Mouse (Mus musculus) midbrain, postnatal 0 days (tissue): ENCODE measurements around the gene Fbxl8. TPM values are rescaled to one million over a fixed set of nuclear protein-coding genes. Genes with fewer than 3 reads are reported as not detected.

Source experiments
- ATAC-seq: fragments of 200-750 bp; cut with Nextera tagmentation; 2 replicates; pipeline ENCODE4 v1.8.0; 2017; ENCODE audit warnings: moderate number of reproducible peaks, mild to moderate bottlenecking, moderate TSS enrichment, moderate library complexity; ENCODE audit not compliant: low FRiP score
- DNase-seq: peaks from one replicate; pipeline ENCODE4 v3.0.0-alpha.2; 2015; ENCODE audit warnings: low spot score
- H3K27ac ChIP-seq: fragments of 300-500 bp; sonication (generic); 2 replicates; pipeline ENCODE4 v1.5.1; 2014; ENCODE audit warnings: low read depth, mild to moderate bottlenecking, low read length, mixed read lengths
- H3K27me3 ChIP-seq: fragments of 300-500 bp; sonication (generic); 2 replicates; pipeline ENCODE4 v1.6.1; 2014; ENCODE audit warnings: low read length, control low read depth, mixed read lengths; ENCODE audit not compliant: insufficient read depth
- H3K36me3 ChIP-seq: fragments of 300-500 bp; sonication (generic); 2 replicates; pipeline ENCODE4 v1.6.1; 2014; ENCODE audit warnings: low read length, control low read depth, mixed read lengths; ENCODE audit not compliant: insufficient read depth
- H3K4me1 ChIP-seq: fragments of 300-500 bp; sonication (generic); 2 replicates; pipeline ENCODE4 v1.6.1; 2014; ENCODE audit warnings: mild to moderate bottlenecking, control low read depth, antibody characterized with exemption, low read length, mixed read lengths; ENCODE audit not compliant: insufficient read depth
- H3K4me2 ChIP-seq: fragments of 300-500 bp; sonication (generic); 2 replicates; pipeline ENCODE4 v1.6.1; 2014; ENCODE audit warnings: low read depth, mild to moderate bottlenecking, low read length, mixed read lengths; ENCODE audit not compliant: poor library complexity, severe bottlenecking
- H3K4me3 ChIP-seq: fragments of 300-500 bp; sonication (generic); 2 replicates; pipeline ENCODE4 v1.5.1; 2014; ENCODE audit warnings: low read depth, mild to moderate bottlenecking, low read length, moderate library complexity
- H3K9ac ChIP-seq: fragments of 300-500 bp; sonication (generic); replicated peaks from 2 replicates; pipeline ENCODE4 v1.6.1; 2014; ENCODE audit warnings: mild to moderate bottlenecking, low read length, moderate library complexity, mixed read lengths; ENCODE audit not compliant: poor library complexity, severe bottlenecking
- H3K9me3 ChIP-seq: fragments of 300-500 bp; sonication (generic); 2 replicates; pipeline ENCODE4 v1.6.1; 2016; ENCODE audit warnings: low read length, control low read depth
- CTCF ChIP-seq: IDR thresholded peaks from 2 replicates; pipeline ENCODE4 v1.5.1; 2016; ENCODE audit warnings: antibody characterized with exemption, mild to moderate bottlenecking
- WGBS: fragments of 180-500 bp; shearing (Covaris S2); extraction: QIAGEN DNeasy Blood & Tissue Kit; methylation state at CpG from one replicate; pipeline ENCODE4 v1.1.7; 2014; 5-methylcytosine and 5-hydroxymethylcytosine counted together
- microRNA counts: library from miRNA; unstranded; fragments of <30 nt; microRNA quantifications from one replicate; lab custom pipeline; 2015
- microRNA-seq: library from miRNA; unstranded; fragments of <30 nt; microRNA quantifications from one replicate; pipeline ENCODE4, GENCODE M21; 2016; ENCODE audit warnings: borderline number of aligned reads
- polyA plus RNA-seq: library from polyadenylated mRNA; unstranded; fragments of >200 nt; fragmentation: Nextera tagmentation; extraction: Ambion mirVana; gene quantifications from 2 replicates; pipeline ENCODE4 v1.2.1, GENCODE M21; 2015
- total RNA-seq: library from RNA; depleted of rRNA; stranded (reverse); fragments of >200 nt; gene quantifications from 2 replicates; pipeline ENCODE4 v1.2.3, GENCODE M21; 2014; rRNA removed

Gene Fbxl8
- total and polyA plus RNA-seq, 2 experiments from 2014 or later, result 0.77 to 0.83 TPM

- Histone ChIP-seq H3K4me3 (no peak overlapping the region), H3K4me1 (no peaks in the 10 kb centered on the region), H3K4me2 (no peak overlapping the region), H3K27me3 (no peaks in the 10 kb centered on the region), H3K9ac (no peak overlapping the region), H3K27ac (no peak overlapping the region), H3K36me3 (peaks cover 53% of the 10 kb centered on the region), H3K9me3 (no peaks in the 10 kb centered on the region)
- WGBS, result 90% methylated on average over 8 of the region's 8 CpGs
- ATAC-seq, result no peak
- TF ChIP-seq CTCF, result no peak
- DNase-seq, result no peak
These were observed 48.5 kb downstream of the Fbxl8 start for GRCm38 (mm10) chr8:105312891-105313481.

GRCm38 (mm10) chr8:105313622-105314402 lies 49.4 kb downstream of the Fbxl8 start:
- H3K27me3 ChIP-seq, result no peaks in the 10 kb centered on the region
- no peak for TF ChIP-seq CTCF
- DNase-seq (no peak), ATAC-seq (no peak)
- H3K9ac ChIP-seq, result no peak overlapping the region
- WGBS, result 85% methylated on average over 9 of the region's 9 CpGs
- no peaks in the 10 kb centered on the region for H3K4me1 ChIP-seq
- no peaks in the 10 kb centered on the region for H3K9me3 ChIP-seq
- peaks cover 55% of the 10 kb centered on the region for H3K36me3 ChIP-seq
- H3K4me3 ChIP-seq, result no peak overlapping the region
- H3K27ac ChIP-seq, result no peak overlapping the region
- H3K4me2 ChIP-seq, result no peak overlapping the region

- no peaks in the 10 kb centered on the region for H3K9me3 ChIP-seq
- DNase-seq (no peak), ATAC-seq (no peak)
- WGBS, result 94% methylated on average over 18 of the region's 18 CpGs
- no peaks in the 10 kb centered on the region for H3K4me1 ChIP-seq
- no peak for TF ChIP-seq CTCF
- peaks cover 53% of the 10 kb centered on the region for H3K36me3 ChIP-seq
- no peaks in the 10 kb centered on the region for H3K27me3 ChIP-seq
- no peak overlapping the region for H3K27ac ChIP-seq
- H3K4me3 ChIP-seq, result no peak overlapping the region
- H3K9ac ChIP-seq, result no peak overlapping the region
- H3K4me2 ChIP-seq, result no peak overlapping the region
These were observed 50.8 kb downstream of the Fbxl8 start for GRCm38 (mm10) chr8:105315073-105315769.

- peaks cover 47% of the 10 kb centered on the region for H3K36me3 ChIP-seq
- H3K4me1 ChIP-seq, result no peaks in the 10 kb centered on the region
- no peaks in the 10 kb centered on the region for H3K9me3 ChIP-seq
- DNase-seq (peak; percentile 24), ATAC-seq (no peak)
- no peak overlapping the region for H3K27ac ChIP-seq
- H3K4me2 ChIP-seq, result no peak overlapping the region
- H3K9ac ChIP-seq, result no peak overlapping the region
- H3K4me3 ChIP-seq, result no peak overlapping the region
- no peak for TF ChIP-seq CTCF
- WGBS, result 73% methylated on average over 4 of the region's 4 CpGs
- no peaks in the 10 kb centered on the region for H3K27me3 ChIP-seq
These were observed 53.5 kb downstream of the Fbxl8 start for GRCm38 (mm10) chr8:105317941-105318340.

GRCm38 (mm10) chr8:105318662-105319190 lies 54.3 kb downstream of the Fbxl8 start:
- H3K27me3 ChIP-seq, result no peaks in the 10 kb centered on the region
- 84% methylated on average over 11 of the region's 11 CpGs for WGBS
- H3K4me2 ChIP-seq, result no peak overlapping the region
- H3K4me3 ChIP-seq, result no peak overlapping the region
- peaks cover 42% of the 10 kb centered on the region for H3K36me3 ChIP-seq
- no peaks in the 10 kb centered on the region for H3K4me1 ChIP-seq
- no peak for ATAC-seq
- no peak overlapping the region for H3K9ac ChIP-seq
- TF ChIP-seq CTCF, result no peak
- H3K27ac ChIP-seq, result no peak overlapping the region
- no peaks in the 10 kb centered on the region for H3K9me3 ChIP-seq
- no peak for DNase-seq

MicroRNAs within 50 kb of the gene (microRNA counts, 519-probe panel; counts per million panel counts)
- microRNA mmu-miR-328 (lab: Ali Mortazavi, UCI), result 3,684 counts per million, percentile 78 among the panel's probes with 10 or more counts

Small RNA genes lying within 50 kb of the gene (microRNA-seq; reads per million reads assigned to microRNA genes)
- gene Gm27320 (not detected), gene Mir328 (514 reads per million, percentile 65 among the genes with 10 or more reads in this experiment)

Other genes with a start within 250 kb of the Fbxl8 start
- not detected in 2 replicates for gene Ces3a, start 216.0 kb upstream of the Fbxl8 start, total RNA-seq
- gene Ces3a, start 216.0 kb upstream of the Fbxl8 start, polyA plus RNA-seq, result not detected in 2 replicates
- gene Ces3b, start 180.9 kb upstream of the Fbxl8 start, total RNA-seq, result not detected in 2 replicates
- gene Ces3b, start 180.9 kb upstream of the Fbxl8 start, polyA plus RNA-seq, result not detected in 2 replicates
- not detected in 2 replicates for gene Ces4a, start 132.8 kb upstream of the Fbxl8 start, total RNA-seq
- gene Ces4a, start 132.8 kb upstream of the Fbxl8 start, polyA plus RNA-seq, result 0.06 TPM in 1 of 2 replicates, not detected in the other
- 43.9 and 46.1 TPM in 2 replicates for gene Cbfb, start 94.0 kb upstream of the Fbxl8 start, total RNA-seq
- gene Cbfb, start 94.0 kb upstream of the Fbxl8 start, polyA plus RNA-seq, result 16.2 and 17.5 TPM in 2 replicates
- 33.6 and 36.7 TPM in 2 replicates for gene D230025D16Rik, start 39.5 kb upstream of the Fbxl8 start, total RNA-seq
- 24.6 and 28.3 TPM in 2 replicates for gene D230025D16Rik, start 39.5 kb upstream of the Fbxl8 start, polyA plus RNA-seq
- gene B3gnt9, start 9.5 kb upstream of the Fbxl8 start, total RNA-seq, result 14.2 and 17.5 TPM in 2 replicates
- 9.5 and 11.5 TPM in 2 replicates for gene B3gnt9, start 9.5 kb upstream of the Fbxl8 start, polyA plus RNA-seq
- gene Tradd, start within 50 bp of the Fbxl8 start, total RNA-seq, result 7.5 and 8.3 TPM in 2 replicates
- gene Tradd, start within 50 bp of the Fbxl8 start, polyA plus RNA-seq, result 7.4 and 8.0 TPM in 2 replicates
- gene Hsf4, start 5.2 kb downstream of the Fbxl8 start, total RNA-seq, result 0.33 TPM in 1 of 2 replicates, not detected in the other
- gene Hsf4, start 5.2 kb downstream of the Fbxl8 start, polyA plus RNA-seq, result 0.43 and 0.59 TPM in 2 replicates
- gene Nol3, start 11.5 kb downstream of the Fbxl8 start, total RNA-seq, result 2.0 and 2.3 TPM in 2 replicates
- gene Nol3, start 11.5 kb downstream of the Fbxl8 start, polyA plus RNA-seq, result 6.5 and 8.1 TPM in 2 replicates
- 63.6 and 79.2 TPM in 2 replicates for gene 4931428F04Rik, start 25.2 kb downstream of the Fbxl8 start, total RNA-seq
- 131 and 132 TPM in 2 replicates for gene 4931428F04Rik, start 25.2 kb downstream of the Fbxl8 start, polyA plus RNA-seq
- gene Exoc3l, start 31.5 kb downstream of the Fbxl8 start, total RNA-seq, result 2.0 and 5.1 TPM in 2 replicates
- 6.8 and 6.9 TPM in 2 replicates for gene Exoc3l, start 31.5 kb downstream of the Fbxl8 start, polyA plus RNA-seq
- 28.2 and 35.7 TPM in 2 replicates for gene E2f4, start 33.0 kb downstream of the Fbxl8 start, total RNA-seq
- gene E2f4, start 33.0 kb downstream of the Fbxl8 start, polyA plus RNA-seq, result 29.1 and 29.3 TPM in 2 replicates
- 0.71 and 1.3 TPM in 2 replicates for gene Elmo3, start 41.0 kb downstream of the Fbxl8 start, total RNA-seq
- gene Elmo3, start 41.0 kb downstream of the Fbxl8 start, polyA plus RNA-seq, result 0.81 and 1.3 TPM in 2 replicates
- 2.5 and 4.5 TPM in 2 replicates for gene Lrrc29, start 61.6 kb downstream of the Fbxl8 start, total RNA-seq
- 2.1 and 2.4 TPM in 2 replicates for gene Lrrc29, start 61.6 kb downstream of the Fbxl8 start, polyA plus RNA-seq
- gene Tmem208, start 61.7 kb downstream of the Fbxl8 start, total RNA-seq, result 81.3 and 88.4 TPM in 2 replicates
- 129 and 152 TPM in 2 replicates for gene Tmem208, start 61.7 kb downstream of the Fbxl8 start, polyA plus RNA-seq
- gene Fhod1, start 83.3 kb downstream of the Fbxl8 start, total RNA-seq, result 3.8 and 4.4 TPM in 2 replicates
- gene Fhod1, start 83.3 kb downstream of the Fbxl8 start, polyA plus RNA-seq, result 0.48 and 0.56 TPM in 2 replicates
- gene Slc9a5, start 84.2 kb downstream of the Fbxl8 start, total RNA-seq, result 28.3 and 28.4 TPM in 2 replicates
- gene Slc9a5, start 84.2 kb downstream of the Fbxl8 start, polyA plus RNA-seq, result 12.8 and 14.4 TPM in 2 replicates
- 6.3 and 8.7 TPM in 2 replicates for gene Plekhg4, start 108.6 kb downstream of the Fbxl8 start, total RNA-seq
- gene Plekhg4, start 108.6 kb downstream of the Fbxl8 start, polyA plus RNA-seq, result 1.7 and 2.5 TPM in 2 replicates
- gene Kctd19, start 148.9 kb downstream of the Fbxl8 start, total RNA-seq, result 0.09 and 0.16 TPM in 2 replicates
- 0.27 TPM in 2 replicates for gene Kctd19, start 148.9 kb downstream of the Fbxl8 start, polyA plus RNA-seq
- 0.28 and 0.93 TPM in 2 replicates for gene Lrrc36, start 148.9 kb downstream of the Fbxl8 start, total RNA-seq
- 0.86 and 0.99 TPM in 2 replicates for gene Lrrc36, start 148.9 kb downstream of the Fbxl8 start, polyA plus RNA-seq
- 75.0 and 82.8 TPM in 2 replicates for gene Tppp3, start 206.9 kb downstream of the Fbxl8 start, total RNA-seq
- gene Tppp3, start 206.9 kb downstream of the Fbxl8 start, polyA plus RNA-seq, result 159 and 164 TPM in 2 replicates
- gene Zdhhc1, start 232.3 kb downstream of the Fbxl8 start, total RNA-seq, result 32.9 and 47.2 TPM in 2 replicates
- gene Zdhhc1, start 232.3 kb downstream of the Fbxl8 start, polyA plus RNA-seq, result 27.3 and 27.9 TPM in 2 replicates